Mouse (Mus musculus) spleen, postnatal 10 days (tissue): Measurements from ENCODE around the gene Hbp1.
A peak's percentile ranks its signal among the peaks of the same experiment; 100 is the strongest.

Experiments used
- DNase-seq, 2 experiments: peaks; one replicate each; pipeline ENCODE4 v3.0.0; 2021 to 2022; ENCODE audit warnings: low spot score in 2 of 2

The Hbp1 gene

GRCm38 (mm10) chr12:31950659-31951031, 310 bp upstream of the Hbp1 start:
- no peak for DNase-seq

GRCm38 (mm10) chr12:31949193-31949741, 1.1 kb downstream of the Hbp1 start:
- DNase-seq = peak; percentile 77 to 88

- DNase-seq = no peak
Observed at GRCm38 (mm10) chr12:31948101-31949000, 2.0 kb downstream of the Hbp1 start.

- peak in 1 of 2 experiments; percentile 69 for DNase-seq
Observed at GRCm38 (mm10) chr12:31947476-31947875, 2.9 kb downstream of the Hbp1 start.

- DNase-seq = no peak
Observed at GRCm38 (mm10) chr12:31944405-31944804, 5.9 kb downstream of the Hbp1 start.

GRCm38 (mm10) chr12:31943020-31943654, 7.2 kb downstream of the Hbp1 start:
- no peak for DNase-seq

- DNase-seq = no peak
Observed at GRCm38 (mm10) chr12:31939026-31939425, 11.3 kb downstream of the Hbp1 start.

- DNase-seq = no peak
Observed at GRCm38 (mm10) chr12:31938391-31938997, 11.8 kb downstream of the Hbp1 start.

GRCm38 (mm10) chr12:31937613-31938012, 12.7 kb downstream of the Hbp1 start:
- no peak for DNase-seq

GRCm38 (mm10) chr12:31936657-31937300, 13.6 kb downstream of the Hbp1 start:
- DNase-seq = no peak

- DNase-seq = no peak
Observed at GRCm38 (mm10) chr12:31931818-31932217, 18.5 kb downstream of the Hbp1 start.

- DNase-seq = no peak
Observed at GRCm38 (mm10) chr12:31928498-31928897, 21.8 kb downstream of the Hbp1 start.

GRCm38 (mm10) chr12:31926661-31927061, 23.7 kb downstream of the Hbp1 start:
- peak in 1 of 2 experiments; percentile 76 for DNase-seq

GRCm38 (mm10) chr12:31925343-31925742, 25.0 kb downstream of the Hbp1 start:
- DNase-seq = no peak

- no peak for DNase-seq
Observed at GRCm38 (mm10) chr12:31924135-31924534, 26.2 kb downstream of the Hbp1 start.

GRCm38 (mm10) chr12:31920464-31921405, 29.6 kb downstream of the Hbp1 start:
- DNase-seq = no peak

GRCm38 (mm10) chr12:31917245-31917644, 33.1 kb downstream of the Hbp1 start:
- DNase-seq = peak in 1 of 2 experiments; percentile 36

- DNase-seq = no peak
Observed at GRCm38 (mm10) chr12:31916691-31917090, 33.6 kb downstream of the Hbp1 start.

GRCm38 (mm10) chr12:31913614-31914013, 36.7 kb downstream of the Hbp1 start:
- no peak for DNase-seq

- DNase-seq = no peak
Observed at GRCm38 (mm10) chr12:31912966-31913551, 37.3 kb downstream of the Hbp1 start.
